Mouse (Mus musculus) neural tube, embryonic 11.5 days (tissue): Measurements from ENCODE around the gene Dctn5. TPM values are rescaled to one million over a fixed set of nuclear protein-coding genes. Genes with fewer than 3 reads are reported as not detected.
A peak's percentile ranks its signal among the peaks of the same experiment; 100 is the strongest.

Experiments
- ATAC-seq: fragments of 200-750 bp; cut with Nextera tagmentation; 2 replicates; pipeline ENCODE4 v1.8.0; 2017; ENCODE audit warnings: moderate number of reproducible peaks, mild to moderate bottlenecking, moderate TSS enrichment, moderate library complexity; ENCODE audit not compliant: insufficient read depth, low FRiP score, low TSS enrichment
- DNase-seq: peaks from one replicate; pipeline ENCODE4 v3.0.0-alpha.2; 2015; ENCODE audit warnings: low spot score
- H3K27ac ChIP-seq: fragments of 300-500 bp; sonication (generic); 2 replicates; pipeline ENCODE4 v1.5.1; 2014; ENCODE audit warnings: low read depth, mild to moderate bottlenecking, low read length
- H3K27me3 ChIP-seq: fragments of 300-500 bp; sonication (generic); 2 replicates; pipeline ENCODE4 v1.6.1; 2014; ENCODE audit warnings: mild to moderate bottlenecking, low read length, mixed read lengths; ENCODE audit not compliant: control insufficient read depth, insufficient read depth
- H3K36me3 ChIP-seq: fragments of 300-500 bp; sonication (generic); 2 replicates; pipeline ENCODE4 v1.6.1; 2014; ENCODE audit warnings: mild to moderate bottlenecking, low read length, moderate library complexity, mixed read lengths; ENCODE audit not compliant: control insufficient read depth, insufficient read depth
- H3K4me1 ChIP-seq: fragments of 300-500 bp; sonication (generic); 2 replicates; pipeline ENCODE4 v1.6.1; 2014; ENCODE audit warnings: low read length, mixed read lengths; ENCODE audit not compliant: control insufficient read depth, insufficient read depth
- H3K4me2 ChIP-seq: fragments of 300-500 bp; sonication (generic); 2 replicates; pipeline ENCODE4 v1.6.1; 2014; ENCODE audit warnings: low read depth, mild to moderate bottlenecking, moderate library complexity
- H3K4me3 ChIP-seq: fragments of 300-500 bp; sonication (generic); 2 replicates; pipeline ENCODE4 v1.5.1; 2014; ENCODE audit warnings: low read depth, low read length
- H3K9ac ChIP-seq: fragments of 300-500 bp; sonication (generic); 2 replicates; pipeline ENCODE4 v1.6.1; 2014; ENCODE audit warnings: mild to moderate bottlenecking, low read length
- H3K9me3 ChIP-seq: fragments of 300-500 bp; sonication (generic); 2 replicates; pipeline ENCODE4 v1.6.1; 2016; ENCODE audit warnings: low read length; ENCODE audit not compliant: control insufficient read depth
- WGBS: fragments of 180-500 bp; shearing (Covaris S2); extraction: QIAGEN DNeasy Blood & Tissue Kit; methylation state at CpG from one replicate; pipeline ENCODE4 v1.1.7; 2014; 5-methylcytosine and 5-hydroxymethylcytosine counted together
- polyA plus RNA-seq: library from polyadenylated mRNA; unstranded; fragments of >200 nt; fragmentation: Nextera tagmentation; extraction: Ambion mirVana; gene quantifications from 2 replicates; pipeline ENCODE4 v1.2.1, GENCODE M21; 2014

Gene Dctn5
- polyA plus RNA-seq, 1 experiment from 2014 or later, result 153 TPM

DNA sequence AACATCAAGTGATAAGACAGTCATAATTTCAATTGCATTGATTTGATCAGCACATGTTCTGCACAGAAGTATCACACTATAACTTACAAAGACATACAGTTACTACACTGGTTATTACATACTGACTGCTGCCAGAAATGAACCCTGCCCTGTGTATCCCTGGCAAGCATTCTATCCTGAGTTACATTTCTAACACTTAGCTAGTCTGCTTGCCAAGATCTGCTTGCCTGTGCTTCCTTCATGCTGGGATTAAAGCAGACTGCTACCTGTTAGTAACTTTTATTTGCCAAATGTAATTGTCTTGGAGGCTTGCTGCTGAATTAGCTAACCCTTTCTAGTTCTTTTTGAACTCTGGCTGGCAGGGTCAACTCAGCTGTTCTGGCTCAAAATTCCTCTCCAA, 8.2 kb downstream of the Dctn5 start:
- Histone ChIP-seq H3K4me1 (no peaks in the 10 kb centered on the region), H3K27ac (no peak overlapping the region), H3K4me3 (no peak overlapping the region), H3K36me3 (peaks cover 5% of the 10 kb centered on the region), H3K9me3 (no peaks in the 10 kb centered on the region), H3K9ac (no peak overlapping the region), H3K4me2 (no peak overlapping the region), H3K27me3 (no peaks in the 10 kb centered on the region)
- ATAC-seq, result no peak
- DNase-seq, result no peak

DNA sequence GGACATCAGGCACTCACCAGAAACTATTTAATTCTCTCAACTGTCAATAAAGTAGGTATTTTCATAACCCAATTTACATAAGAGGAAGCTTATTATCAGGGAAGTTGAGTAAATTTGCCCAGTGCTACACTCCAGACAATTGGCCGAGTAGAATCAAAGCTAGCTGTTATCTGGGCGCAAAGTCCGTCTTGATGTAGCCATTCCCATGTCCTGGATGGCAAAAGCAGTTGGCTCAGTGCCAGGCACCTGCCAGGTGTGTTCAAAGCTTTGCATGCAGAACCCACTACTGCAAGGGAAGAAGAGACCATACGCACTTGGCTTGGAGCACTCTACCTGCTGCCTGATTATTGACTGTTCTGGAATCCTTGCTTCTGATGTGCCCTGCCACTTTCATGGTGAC, 19.6 kb downstream of the Dctn5 start:
- Histone ChIP-seq H3K27me3 (no peaks in the 10 kb centered on the region), H3K4me1 (peaks cover 4% of the 10 kb centered on the region), H3K9ac (no peak overlapping the region), H3K9me3 (no peaks in the 10 kb centered on the region), H3K27ac (no peak overlapping the region), H3K4me2 (no peak overlapping the region), H3K36me3 (peaks cover 4% of the 10 kb centered on the region; the same call in 1 of the 2 replicates), H3K4me3 (no peak overlapping the region)
- ATAC-seq (no peak), DNase-seq (no peak)
- WGBS, result 90% methylated on average over 4 of the region's 4 CpGs

DNA sequence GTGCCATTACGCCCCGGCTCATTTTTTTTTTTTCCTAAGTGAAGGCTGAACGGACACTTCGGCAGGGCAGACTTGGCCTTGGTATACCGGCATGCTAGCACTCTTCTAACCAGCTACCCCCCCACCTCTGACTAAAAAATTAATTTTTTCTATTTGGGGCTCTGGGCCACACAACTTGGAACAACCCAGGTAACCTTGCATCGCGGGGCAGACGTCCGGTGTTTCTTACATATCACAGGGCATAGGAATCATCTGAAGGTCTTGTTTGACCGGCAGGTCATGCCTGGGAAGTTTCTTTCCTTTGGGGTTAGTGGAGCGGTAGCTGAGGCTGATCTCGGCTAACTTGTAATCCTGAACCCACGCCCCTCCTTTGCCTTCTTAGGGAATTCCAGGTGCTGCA, 25.6 kb downstream of the Dctn5 start:
- H3K4me3 ChIP-seq, result peak overlapping the region; percentile 76
- H3K4me2 ChIP-seq, result peak overlapping the region; percentile 79
- H3K27me3 ChIP-seq, result no peaks in the 10 kb centered on the region
- H3K36me3 ChIP-seq, result peaks cover 10% of the 10 kb centered on the region; the same call in 1 of the 2 replicates
- 4% methylated on average over 13 of the region's 13 CpGs for WGBS
- H3K9ac ChIP-seq, result peak overlapping the region; percentile 61
- H3K4me1 ChIP-seq, result peaks cover 23% of the 10 kb centered on the region
- no peaks in the 10 kb centered on the region for H3K9me3 ChIP-seq
- ATAC-seq, result no peak
- H3K27ac ChIP-seq, result peak overlapping the region; percentile 60; the same call in 1 of the 2 replicates
- no peak for DNase-seq

DNA sequence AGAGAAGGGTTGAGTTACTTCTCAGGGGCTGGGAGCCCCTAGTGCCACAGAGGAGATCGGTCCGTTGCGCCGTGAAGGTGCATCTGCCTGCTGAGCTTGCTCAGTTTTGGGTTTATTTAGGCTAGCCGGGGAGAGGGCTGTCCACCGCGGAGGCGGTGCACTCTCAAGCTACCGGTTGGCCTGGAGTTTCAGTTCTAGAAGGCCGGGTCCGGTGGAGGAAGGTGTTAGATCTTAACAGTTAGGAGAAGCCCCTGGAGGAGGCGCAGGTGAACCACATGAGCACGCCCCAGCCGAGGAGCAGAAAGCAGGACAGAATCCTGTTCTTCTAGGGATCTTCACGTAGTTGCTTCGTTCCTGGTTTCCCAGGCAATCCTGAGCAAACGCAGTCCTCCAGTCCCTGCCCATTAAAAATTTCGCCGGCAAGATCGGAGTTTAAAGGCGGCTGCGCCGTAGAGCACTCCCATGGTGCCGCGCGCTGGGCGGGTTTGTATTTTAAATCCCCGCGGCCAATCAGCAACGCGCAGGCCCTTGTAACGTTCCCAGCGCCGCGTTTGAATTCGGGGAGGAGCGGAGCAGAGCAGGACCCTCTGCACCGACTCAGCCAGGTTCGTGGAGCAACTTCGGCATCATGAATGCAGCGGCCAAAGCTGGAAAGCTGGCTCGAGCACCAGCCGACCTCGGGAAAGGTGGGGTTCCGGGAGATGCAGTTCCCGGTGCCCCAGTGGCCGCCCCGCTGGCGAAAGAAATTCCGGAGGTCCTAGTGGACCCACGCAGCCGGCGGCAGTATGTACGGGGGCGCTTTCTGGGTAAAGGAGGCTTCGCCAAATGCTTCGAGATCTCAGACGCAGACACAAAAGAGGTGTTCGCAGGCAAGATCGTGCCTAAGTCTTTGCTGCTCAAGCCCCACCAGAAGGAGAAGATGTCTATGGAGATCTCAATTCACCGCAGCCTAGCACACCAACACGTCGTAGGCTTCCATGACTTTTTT, 26.4 kb downstream of the Dctn5 start, which contains the start of gene Plk1:
TSS of gene Plk1 (plus strand) at position 525 of the 988 bp plus-strand sequence.
- peak; percentile 94 for ATAC-seq
- Histone ChIP-seq H3K4me1 (peaks cover 23% of the 10 kb centered on the region), H3K27ac (peak within 1 kb of the TSS; percentile 60; the same call in 1 of the 2 replicates), H3K27me3 (no peaks in the 10 kb centered on the region), H3K4me3 (peak within 1 kb of the TSS; percentile 76), H3K4me2 (peak within 1 kb of the TSS; percentile 79), H3K36me3 (peaks cover 12% of the 10 kb centered on the region; the same call in 1 of the 2 replicates), H3K9me3 (no peaks in the 10 kb centered on the region), H3K9ac (peak within 1 kb of the TSS; percentile 75)
- DNase-seq, result peak; percentile 92
- WGBS, result under 1% methylated on average over 63 of the region's 63 CpGs

DNA sequence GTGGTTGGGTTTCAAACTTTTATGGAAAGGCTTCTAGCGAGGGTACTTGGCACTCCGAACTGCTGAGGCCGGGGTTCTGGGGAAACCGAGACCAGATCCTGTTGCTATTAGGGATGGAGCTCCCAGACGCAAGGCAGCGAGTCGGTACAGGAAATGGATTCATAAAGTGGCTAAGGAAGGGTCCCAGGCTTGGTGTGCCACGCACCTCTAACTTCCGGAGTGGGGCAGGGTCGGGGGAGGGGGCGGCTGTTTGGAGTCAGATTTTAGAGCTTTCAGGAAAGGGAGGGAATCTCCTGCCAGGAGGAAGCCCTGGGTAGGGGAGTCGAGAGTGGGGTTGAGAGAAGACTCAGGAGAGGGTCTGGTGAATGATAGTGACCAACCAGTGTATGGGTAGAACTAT, 27.2 kb downstream of the Dctn5 start:
- Histone ChIP-seq H3K4me1 (peaks cover 23% of the 10 kb centered on the region), H3K27ac (no peak overlapping the region), H3K9me3 (no peaks in the 10 kb centered on the region), H3K36me3 (peaks cover 12% of the 10 kb centered on the region; the same call in 1 of the 2 replicates), H3K9ac (peak overlapping the region; percentile 75), H3K27me3 (no peaks in the 10 kb centered on the region), H3K4me3 (peak overlapping the region; percentile 76), H3K4me2 (peak overlapping the region; percentile 79)
- ATAC-seq (no peak), DNase-seq (peak; percentile 25)
- WGBS, result 0% methylated on average over 12 of the region's 12 CpGs

DNA sequence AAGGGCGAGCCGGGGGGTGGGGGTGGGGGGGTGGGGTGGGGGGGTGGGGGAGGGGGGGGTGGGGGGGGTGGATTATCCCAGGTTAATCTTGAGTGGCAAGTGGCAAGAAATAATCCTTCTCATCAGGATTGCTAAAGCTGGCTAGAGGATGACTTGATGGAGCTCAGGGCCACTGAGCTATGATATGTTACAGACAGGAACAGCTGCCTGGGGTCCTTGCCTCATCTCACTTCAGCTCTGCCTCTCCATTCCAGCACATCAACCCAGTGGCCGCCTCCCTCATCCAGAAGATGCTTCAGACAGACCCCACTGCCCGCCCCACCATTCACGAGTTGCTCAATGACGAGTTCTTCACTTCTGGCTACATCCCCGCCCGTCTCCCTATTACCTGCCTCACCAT, 30.9 kb downstream of the Dctn5 start:
- H3K9ac ChIP-seq, result no peak overlapping the region
- no peaks in the 10 kb centered on the region for H3K27me3 ChIP-seq
- DNase-seq (no peak), ATAC-seq (no peak)
- H3K4me2 ChIP-seq, result no peak overlapping the region
- H3K4me1 ChIP-seq, result peaks cover 14% of the 10 kb centered on the region; the same call in 1 of the 2 replicates
- H3K9me3 ChIP-seq, result no peaks in the 10 kb centered on the region
- H3K27ac ChIP-seq, result no peak overlapping the region
- WGBS, result 90% methylated on average over 8 of the region's 8 CpGs
- H3K36me3 ChIP-seq, result peaks cover 23% of the 10 kb centered on the region
- H3K4me3 ChIP-seq, result no peak overlapping the region

DNA sequence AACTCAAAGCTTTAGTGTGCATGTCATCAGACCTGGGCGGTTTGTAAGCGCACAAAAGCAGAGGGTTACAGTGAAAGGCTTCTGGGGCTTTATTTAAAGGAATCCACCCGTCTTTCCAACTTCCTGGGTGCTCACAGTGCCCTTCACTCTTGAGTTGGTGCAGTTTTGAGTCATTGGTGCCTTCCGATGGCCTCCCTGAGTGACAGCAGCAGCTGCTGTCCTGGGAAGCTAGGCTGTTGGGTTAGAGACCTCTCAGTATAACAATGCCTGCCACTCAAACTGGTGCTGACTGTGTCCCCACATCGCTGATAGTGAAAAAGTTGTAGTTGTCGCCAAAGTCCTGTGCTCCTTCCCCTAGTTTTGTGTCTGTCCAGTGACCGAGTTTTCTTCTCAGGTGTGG, 34.4 kb downstream of the Dctn5 start:
- Histone ChIP-seq H3K4me2 (no peak overlapping the region), H3K27me3 (no peaks in the 10 kb centered on the region), H3K36me3 (peaks cover 31% of the 10 kb centered on the region), H3K4me1 (no peaks in the 10 kb centered on the region), H3K9ac (no peak overlapping the region), H3K9me3 (no peaks in the 10 kb centered on the region), H3K4me3 (no peak overlapping the region), H3K27ac (no peak overlapping the region)
- WGBS, result 91% methylated on average over 7 of the region's 7 CpGs
- ATAC-seq (no peak), DNase-seq (no peak)

DNA sequence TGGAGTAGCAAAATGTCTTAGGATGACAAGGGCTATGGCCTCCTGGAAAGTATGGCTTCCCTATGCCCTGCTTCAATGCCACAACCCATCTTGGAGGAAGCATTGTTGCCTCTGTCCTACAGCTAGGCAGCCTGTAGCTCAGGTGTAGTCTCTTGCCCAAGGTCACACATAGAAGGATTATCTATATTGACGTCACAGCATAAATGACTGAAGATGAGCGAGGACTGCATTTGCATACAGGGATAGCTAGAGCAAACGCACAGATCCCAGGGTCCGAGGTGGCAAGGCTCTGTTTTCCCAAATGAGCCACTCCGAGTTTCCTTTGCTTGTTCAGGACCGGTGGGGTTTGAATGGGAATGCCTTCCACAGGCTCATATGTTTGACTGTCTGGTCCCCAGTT, 37.9 kb downstream of the Dctn5 start:
- WGBS, result 91% methylated on average over 6 of the region's 6 CpGs
- H3K4me3 ChIP-seq, result no peak overlapping the region
- H3K4me1 ChIP-seq, result no peaks in the 10 kb centered on the region
- no peak overlapping the region for H3K4me2 ChIP-seq
- H3K9ac ChIP-seq, result no peak overlapping the region
- DNase-seq, result no peak
- no peaks in the 10 kb centered on the region for H3K9me3 ChIP-seq
- H3K27ac ChIP-seq, result no peak overlapping the region
- ATAC-seq, result no peak
- no peaks in the 10 kb centered on the region for H3K27me3 ChIP-seq
- H3K36me3 ChIP-seq, result peaks cover 21% of the 10 kb centered on the region

DNA sequence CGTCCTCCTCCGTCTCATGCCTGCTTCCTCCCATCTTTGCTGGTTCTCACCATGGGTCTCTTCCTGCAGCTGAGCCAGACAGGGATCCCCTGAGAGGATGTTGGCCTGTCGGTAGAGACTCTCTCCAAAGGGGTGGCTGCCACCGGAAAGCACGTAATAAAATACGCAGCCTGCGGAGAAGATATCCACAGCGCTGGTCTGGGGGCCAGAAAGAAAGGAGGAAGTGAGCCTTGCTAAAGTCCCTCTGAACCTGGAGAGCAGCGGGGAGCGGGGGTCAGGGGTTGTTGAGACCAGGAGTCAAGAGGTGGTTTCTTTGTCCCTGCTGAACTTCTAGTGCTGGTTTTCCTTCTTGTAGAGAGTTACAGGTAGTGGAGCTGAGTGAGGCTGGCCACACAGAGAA, 38.8 kb downstream of the Dctn5 start:
- Histone ChIP-seq H3K4me1 (no peaks in the 10 kb centered on the region), H3K9ac (no peak overlapping the region), H3K27ac (no peak overlapping the region), H3K9me3 (no peaks in the 10 kb centered on the region), H3K36me3 (peaks cover 21% of the 10 kb centered on the region), H3K4me3 (no peak overlapping the region), H3K27me3 (no peaks in the 10 kb centered on the region), H3K4me2 (no peak overlapping the region)
- WGBS, result 75% methylated on average over 10 of the region's 10 CpGs
- DNase-seq, result no peak
- no peak for ATAC-seq
